Mouse (Mus musculus) MEL (cell line): Measurements from ENCODE around the gene Rhob.

ENCODE experiments used
- GABPA ChIP-seq: IDR thresholded peaks from 2 replicates; pipeline ENCODE4 v1.6.1; 2012; ENCODE audit warnings: low read depth, mild to moderate bottlenecking, inconsistent platforms, low read length, improper control_type of control experiment, moderate library complexity
- MXI1 ChIP-seq: IDR thresholded peaks from 2 replicates; pipeline ENCODE4 v1.6.1; 2011; ENCODE audit warnings: mild to moderate bottlenecking, low read depth, low read length, improper control_type of control experiment
- POLR2A ChIP-seq, 2 experiments: IDR thresholded peaks; 2 replicates each; pipeline ENCODE4 v1.6.1; 2011 to 2012; ENCODE audit warnings: low read length in 2 of 2, mild to moderate bottlenecking in 2 of 2, control low read depth in 1 of 2, improper control_type of control experiment in 1 of 2, low read depth in 1 of 2, moderate library complexity in 1 of 2; ENCODE audit not compliant: control insufficient read depth in 1 of 2, insufficient read depth in 1 of 2, poor library complexity in 1 of 2

DNA sequence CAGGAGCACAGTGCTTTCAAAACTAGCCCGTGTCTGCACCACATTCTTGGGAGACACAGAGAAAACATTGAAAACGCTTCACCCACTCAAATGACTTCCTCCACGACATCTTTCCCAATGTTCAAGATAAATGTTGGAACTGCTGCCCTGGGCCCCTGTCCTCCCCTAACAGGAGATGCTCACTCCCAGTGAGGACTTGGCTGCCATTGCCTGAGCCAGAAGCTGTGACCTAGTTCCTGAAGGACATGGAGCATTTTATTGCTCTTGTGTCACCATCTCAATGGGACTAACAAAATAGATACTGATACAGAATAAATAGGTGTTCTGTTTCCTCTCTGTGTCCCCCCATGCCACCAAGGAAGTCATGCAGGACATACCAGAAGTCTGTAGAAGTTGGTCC is 5.1 kb downstream of the Rhob start:
- TF ChIP-seq MXI1 (no peak), POLR2A (IDR thresholded peaks at IDR 0.05; ENCODE audit: control insufficient read depth in 1 of 2, insufficient read depth in 1 of 2, low read depth in 1 of 2, low read length in 2 of 2, poor library complexity in 1 of 2) (no peak), GABPA (no peak)
